Mouse (Mus musculus) bone marrow, adult 2 months (tissue): ENCODE measurements around the gene Dnaic1. TPM values are rescaled to one million over a fixed set of nuclear protein-coding genes. Genes with fewer than 3 reads are reported as not detected.
A peak's percentile ranks its signal among the peaks of the same experiment; 100 is the strongest.

Source experiments
- H3K27ac ChIP-seq: fragments of 200-500 bp; 2 replicates; pipeline ENCODE4 v1.5.1; 2012; ENCODE audit warnings: low read depth, mild to moderate bottlenecking, control low read depth, inconsistent platforms, low read length; ENCODE audit not compliant: control insufficient read depth, poor library complexity, insufficient read depth
- H3K4me1 ChIP-seq: fragments of 200-500 bp; 2 replicates; pipeline ENCODE4 v1.6.1; 2011; ENCODE audit warnings: low read length; ENCODE audit not compliant: control insufficient read depth, insufficient read depth
- H3K4me3 ChIP-seq: fragments of 200-500 bp; replicated peaks from 2 replicates; pipeline ENCODE3; 2011; ENCODE audit warnings: mild to moderate bottlenecking, low read depth, low read length, control low read depth; ENCODE audit not compliant: control insufficient read depth
- CTCF ChIP-seq: fragments of 200-500 bp; IDR thresholded peaks from 2 replicates; pipeline ENCODE4 v1.5.1; 2011; ENCODE audit warnings: low read length, control low read depth; ENCODE audit not compliant: control insufficient read depth, insufficient read depth
- POLR2A ChIP-seq: fragments of 200-500 bp; IDR thresholded peaks from 2 replicates; pipeline ENCODE4 v1.6.1; 2011; ENCODE audit warnings: low read depth, mild to moderate bottlenecking, control low read depth, low read length, borderline replicate concordance; ENCODE audit not compliant: control insufficient read depth
- WGBS: fragments of 180-500 bp; shearing (Covaris S2); methylation state at CpG from one replicate; pipeline ENCODE4 v1.1.7; 2018; 5-methylcytosine and 5-hydroxymethylcytosine counted together
- polyA plus RNA-seq: library from polyadenylated mRNA; stranded (reverse); fragments of >200 nt; gene quantifications from 2 replicates; pipeline ENCODE4 v1.2.4, GENCODE M21; 2011; ENCODE audit warnings: low replicate concordance; ENCODE audit not compliant: missing spikeins, insufficient read depth, insufficient read length

The Dnaic1 gene
- polyA plus RNA-seq, 1 experiment, result not detected

DNA sequence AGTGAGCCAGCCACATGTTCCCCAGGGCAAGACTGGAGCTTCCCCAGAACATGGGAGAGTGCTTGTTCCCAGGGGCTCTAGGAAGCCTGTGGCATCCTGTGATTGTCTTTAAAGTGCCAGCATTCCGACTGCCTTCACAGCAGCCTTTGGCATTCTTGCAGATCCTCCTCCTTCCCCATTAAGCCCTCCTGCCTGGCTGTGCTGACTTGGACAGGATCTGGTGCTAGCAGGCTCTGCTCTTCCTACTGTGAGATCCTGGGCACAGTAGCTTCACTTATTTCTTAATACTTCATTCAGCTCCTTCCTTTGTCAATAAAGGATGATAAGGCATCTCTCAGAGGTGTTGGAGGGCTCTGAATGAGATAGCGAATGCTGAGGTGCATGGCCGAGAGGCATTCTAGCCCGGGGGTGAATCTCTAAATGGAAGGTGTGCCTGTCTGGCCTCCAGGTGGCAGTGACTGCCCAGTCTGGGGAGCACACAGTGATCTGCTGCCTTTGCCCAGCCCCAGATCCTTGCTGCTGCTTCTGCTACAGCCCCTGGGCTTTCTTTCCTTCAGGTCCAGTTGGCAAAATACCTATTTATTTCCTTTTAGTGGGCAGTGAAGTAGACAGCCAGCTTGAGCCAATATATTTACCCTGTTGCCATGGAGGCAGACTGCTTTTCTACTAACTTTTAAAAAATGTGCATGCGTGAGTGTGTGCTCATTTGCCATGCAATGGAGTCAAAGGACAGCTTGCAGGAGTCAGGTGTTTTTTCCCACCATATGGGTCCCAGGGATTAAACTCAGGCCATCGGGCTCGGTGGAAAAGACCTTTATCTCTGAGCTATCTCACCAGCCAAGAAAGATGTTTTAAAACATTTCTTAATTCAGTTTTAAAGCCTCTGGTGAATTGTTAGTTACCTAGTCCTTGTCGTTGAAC is 35.2 kb downstream of the Dnaic1 start:
- 43% methylated on average over 8 of the region's 8 CpGs for WGBS
- TF ChIP-seq POLR2A, result no peak
- TF ChIP-seq CTCF, result no peak
- H3K27ac ChIP-seq, result no peak overlapping the region
- H3K4me1 ChIP-seq, result no peaks in the 10 kb centered on the region
- no peak overlapping the region for H3K4me3 ChIP-seq

DNA sequence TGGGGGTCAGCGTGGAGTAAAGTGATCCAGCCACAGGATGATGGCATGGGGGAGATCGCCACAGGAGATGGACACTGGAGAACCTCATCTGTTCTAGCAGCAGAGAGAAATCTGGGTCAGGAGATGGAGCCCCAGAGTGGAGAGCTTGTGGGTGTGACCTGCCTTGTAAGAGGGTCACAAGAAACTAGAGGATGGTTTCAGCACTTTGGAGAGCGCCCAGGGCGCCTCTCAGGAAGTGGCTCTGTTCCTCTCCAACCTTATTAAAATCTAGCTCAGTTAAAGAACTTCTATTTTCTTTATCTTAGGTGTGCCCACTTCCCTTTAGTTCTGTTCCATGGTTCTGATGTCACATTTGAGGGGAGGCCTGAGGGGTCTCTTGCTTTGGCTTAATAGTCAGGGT is 37.2 kb downstream of the Dnaic1 start:
- H3K4me1 ChIP-seq, result no peaks in the 10 kb centered on the region
- WGBS, result 33% methylated on average over 4 of the region's 4 CpGs
- no peak for TF ChIP-seq CTCF
- TF ChIP-seq POLR2A, result no peak
- H3K27ac ChIP-seq, result no peak overlapping the region
- H3K4me3 ChIP-seq, result no peak overlapping the region

DNA sequence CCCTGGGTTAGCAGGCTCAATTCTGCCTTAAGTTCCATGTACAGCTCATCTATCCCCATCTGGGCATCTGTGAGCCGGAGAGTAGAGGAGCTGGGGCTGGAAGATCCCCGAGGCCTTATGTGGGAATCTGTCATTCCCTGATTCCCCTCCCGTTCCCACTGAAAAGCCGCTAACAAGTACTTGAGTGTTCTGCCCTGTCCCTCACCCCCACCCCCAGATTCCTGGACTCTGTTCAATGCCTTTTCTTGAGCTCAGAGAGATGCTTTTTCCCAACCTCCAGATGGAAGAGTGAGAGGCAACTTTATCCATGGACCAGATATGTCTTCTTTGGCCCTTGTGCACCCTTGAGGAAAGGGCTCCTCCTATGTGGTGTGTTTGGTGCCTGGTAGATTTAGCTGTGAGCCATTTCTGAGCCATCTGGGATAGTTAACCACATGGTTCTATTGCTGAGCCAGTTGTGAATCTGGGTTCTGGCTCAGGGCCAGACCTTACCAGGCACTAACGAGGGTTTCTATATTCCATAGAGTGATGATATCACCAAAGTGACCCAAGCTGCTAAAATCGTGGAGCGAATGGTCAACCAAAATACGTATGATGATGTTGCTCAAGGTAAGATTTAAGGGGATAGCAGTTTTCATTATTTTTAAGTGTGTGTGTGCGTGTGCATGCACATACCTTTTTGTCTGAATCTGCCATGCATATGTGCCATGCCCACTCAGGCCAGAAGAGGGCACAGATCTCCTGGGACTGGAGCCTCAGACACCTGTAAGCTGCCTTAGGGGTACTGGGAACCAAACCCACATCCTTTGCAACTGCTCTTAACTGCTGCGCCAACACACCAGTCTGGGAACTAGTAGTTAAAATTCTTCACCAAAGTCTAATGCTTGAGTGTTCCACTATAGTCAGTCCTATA is 40.4 kb downstream of the Dnaic1 start:
- TF ChIP-seq CTCF, result no peak
- TF ChIP-seq POLR2A, result no peak
- H3K4me3 ChIP-seq, result no peak overlapping the region
- WGBS, result 75% methylated on average over 10 of the region's 10 CpGs
- no peaks in the 10 kb centered on the region for H3K4me1 ChIP-seq
- no peak overlapping the region for H3K27ac ChIP-seq

DNA sequence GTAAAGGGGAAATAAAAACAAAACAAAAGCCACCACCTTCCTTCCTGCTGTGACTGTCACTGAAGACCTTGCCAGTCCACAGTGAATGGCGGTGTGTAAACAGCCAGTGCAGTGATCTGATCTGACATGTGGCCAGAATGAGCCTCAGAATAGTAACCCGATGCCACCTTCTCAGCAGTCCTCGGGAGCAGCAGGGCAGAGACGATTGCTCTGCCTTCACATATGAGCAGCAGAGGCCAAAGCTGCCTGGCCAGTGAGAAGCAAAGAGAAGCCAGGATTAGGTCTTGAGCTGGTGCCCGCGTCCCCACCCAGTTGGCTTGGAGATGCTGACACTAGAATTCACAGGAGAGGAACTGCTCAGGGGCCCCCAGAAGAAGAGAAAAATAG is 41.0 kb downstream of the Dnaic1 start:
- Histone ChIP-seq H3K4me3 (no peak overlapping the region), H3K4me1 (no peaks in the 10 kb centered on the region), H3K27ac (no peak overlapping the region)
- 48% methylated on average over 6 of the region's 6 CpGs for WGBS
- no peak for TF ChIP-seq CTCF
- no peak for TF ChIP-seq POLR2A

DNA sequence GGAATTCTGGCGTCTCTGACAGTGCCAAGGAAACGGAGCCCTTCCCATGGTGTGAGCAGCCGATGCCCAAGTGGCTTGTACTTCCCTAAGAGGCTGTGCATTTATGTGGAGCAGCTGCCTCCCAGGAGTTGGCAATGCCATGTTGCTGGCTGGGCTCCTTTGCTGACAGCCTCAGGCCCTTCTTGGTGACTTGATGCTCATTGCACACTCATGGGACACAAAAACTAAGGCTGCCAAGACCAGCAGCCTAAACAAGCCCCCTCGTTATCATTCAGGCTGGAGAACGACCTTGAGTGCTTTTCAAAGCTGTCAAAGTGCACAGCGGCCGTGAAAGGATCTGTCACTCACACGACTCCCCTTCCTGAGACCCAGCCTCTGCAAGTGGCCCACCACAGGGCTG is 42.6 kb downstream of the Dnaic1 start:
- H3K4me3 ChIP-seq, result no peak overlapping the region
- 69% methylated on average over 8 of the region's 8 CpGs for WGBS
- no peaks in the 10 kb centered on the region for H3K4me1 ChIP-seq
- H3K27ac ChIP-seq, result no peak overlapping the region
- no peak for TF ChIP-seq POLR2A
- no peak for TF ChIP-seq CTCF

DNA sequence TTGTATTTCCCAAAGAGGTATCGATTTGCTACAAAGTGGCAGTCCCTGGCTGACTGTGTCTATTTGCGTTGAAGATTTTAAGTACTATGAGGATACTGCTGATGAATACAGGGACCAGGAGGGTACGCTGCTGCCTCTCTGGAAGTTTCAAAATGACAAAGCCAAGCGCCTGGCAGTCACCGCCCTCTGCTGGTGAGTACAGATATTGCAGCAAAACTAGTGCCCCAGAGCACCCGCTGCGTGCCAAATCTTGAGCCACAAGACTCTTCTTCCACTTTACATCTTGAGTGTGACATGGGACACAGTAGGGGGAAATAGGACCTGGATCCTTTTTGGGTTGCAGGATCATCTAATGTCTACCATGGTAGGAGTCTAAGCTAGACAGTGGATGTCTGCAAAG is 44.6 kb downstream of the Dnaic1 start:
- Histone ChIP-seq H3K27ac (no peak overlapping the region), H3K4me3 (no peak overlapping the region), H3K4me1 (no peaks in the 10 kb centered on the region)
- 9% methylated on average over 7 of the region's 7 CpGs for WGBS
- TF ChIP-seq POLR2A (no peak), CTCF (peak; percentile 82)

DNA sequence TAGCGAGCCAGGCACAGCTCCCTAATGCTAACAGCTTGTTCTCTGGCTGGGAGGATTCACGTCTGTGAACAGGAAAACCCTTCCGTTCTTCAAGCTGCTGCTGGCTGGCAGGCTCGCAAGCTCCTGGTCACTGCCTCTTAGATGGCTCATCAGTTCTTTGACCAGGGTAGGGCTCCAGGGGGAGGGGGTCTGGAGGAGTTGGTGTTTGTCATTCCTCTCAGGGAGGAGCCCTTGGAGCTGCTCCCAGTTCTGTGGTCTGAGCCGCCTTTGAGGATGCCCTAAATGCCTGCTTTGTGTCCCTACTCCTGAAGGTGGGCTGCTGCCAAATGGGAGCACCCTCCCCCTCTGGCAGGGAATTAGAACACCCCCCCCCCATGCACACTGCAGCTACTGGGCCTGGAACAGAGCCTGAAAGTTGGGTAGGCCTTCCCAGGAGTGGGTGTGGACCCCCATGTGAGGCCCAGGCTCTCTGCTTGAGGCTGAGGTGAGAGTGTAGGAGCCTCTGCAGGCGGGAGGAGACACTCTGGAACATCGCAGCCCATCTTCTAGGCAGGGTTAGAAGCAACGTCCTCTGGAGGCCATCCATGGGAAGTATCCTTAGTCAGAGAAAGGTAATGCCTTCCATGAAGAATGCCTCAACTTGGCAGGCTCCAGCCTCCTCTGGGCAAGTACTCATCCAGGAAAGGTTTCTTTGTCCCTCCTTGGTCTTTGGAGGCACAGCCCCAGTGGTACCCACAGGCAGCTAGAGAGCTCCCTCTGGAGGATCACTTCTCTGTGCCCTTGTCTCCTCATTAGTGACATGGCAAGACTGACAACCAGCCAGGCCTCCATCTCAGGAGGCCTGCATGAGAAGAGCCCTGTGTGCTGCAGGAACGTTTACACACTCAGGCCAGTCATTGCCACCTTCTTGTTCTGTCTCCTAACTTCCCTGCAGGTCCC is 46.4 kb downstream of the Dnaic1 start:
- WGBS, result 75% methylated on average over 9 of the region's 9 CpGs
- Histone ChIP-seq H3K27ac (no peak overlapping the region), H3K4me3 (no peak overlapping the region), H3K4me1 (no peaks in the 10 kb centered on the region)
- TF ChIP-seq POLR2A (no peak), CTCF (no peak)
